Mouse (Mus musculus): ENCODE measurements at regions not wholly inside any gene's neighbourhood (a gene's known extent, or its start where the extent isn't known, plus 50 kb on each side); places are given as distances from the start of the nearest gene placed in this dataset.
A peak's percentile ranks its signal among the peaks of the same experiment; 100 is the strongest.

DNA sequence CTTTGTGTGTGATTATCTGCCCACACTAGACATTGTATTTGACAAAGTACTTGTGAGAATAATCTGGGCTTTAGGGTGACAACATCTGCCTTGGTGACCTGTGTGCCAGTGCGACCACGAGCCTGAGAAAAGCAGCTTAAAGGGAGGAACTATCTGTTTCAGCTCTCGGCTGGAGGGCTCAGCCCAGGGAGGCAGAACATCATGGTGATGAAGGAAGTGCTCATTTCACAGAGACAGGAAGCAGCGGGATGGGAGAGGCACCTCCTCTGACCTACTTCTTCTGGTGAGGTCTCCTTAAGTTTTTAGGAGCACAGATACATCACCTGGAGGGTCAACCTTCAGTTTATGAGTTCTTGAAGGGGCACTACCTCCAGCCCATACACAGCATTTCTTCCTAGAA is 89.8 kb downstream of the Kif26a start:
- H3K27ac ChIP-seq (replicated peaks; ENCODE audit: low read depth, low read length) = no peak overlapping the region
- 60% methylated on average over 4 of the region's 4 CpGs for WGBS
- DNase-seq (ENCODE audit: low spot score) = no peak
- no peaks in the 10 kb centered on the region for H3K36me3 ChIP-seq (ENCODE audit: control insufficient read depth, insufficient read depth, low read length)
- H3K4me3 ChIP-seq (ENCODE audit: low read depth, low read length) = no peak overlapping the region
- H3K4me1 ChIP-seq (ENCODE audit: control insufficient read depth, insufficient read depth, low read length) = peaks cover 24% of the 10 kb centered on the region; the same call in 1 of the 2 replicates
- H3K4me2 ChIP-seq (ENCODE audit: low read depth, low read length) = no peak overlapping the region
- no peak for ATAC-seq (ENCODE audit: low read depth)
- H3K9ac ChIP-seq (ENCODE audit: low read depth, low read length) = no peak overlapping the region
- H3K9me3 ChIP-seq (ENCODE audit: control insufficient read depth, low read length) = no peaks in the 10 kb centered on the region
- H3K27me3 ChIP-seq (replicated peaks; ENCODE audit: control insufficient read depth, insufficient read depth, low read length) = no peaks in the 10 kb centered on the region

DNA sequence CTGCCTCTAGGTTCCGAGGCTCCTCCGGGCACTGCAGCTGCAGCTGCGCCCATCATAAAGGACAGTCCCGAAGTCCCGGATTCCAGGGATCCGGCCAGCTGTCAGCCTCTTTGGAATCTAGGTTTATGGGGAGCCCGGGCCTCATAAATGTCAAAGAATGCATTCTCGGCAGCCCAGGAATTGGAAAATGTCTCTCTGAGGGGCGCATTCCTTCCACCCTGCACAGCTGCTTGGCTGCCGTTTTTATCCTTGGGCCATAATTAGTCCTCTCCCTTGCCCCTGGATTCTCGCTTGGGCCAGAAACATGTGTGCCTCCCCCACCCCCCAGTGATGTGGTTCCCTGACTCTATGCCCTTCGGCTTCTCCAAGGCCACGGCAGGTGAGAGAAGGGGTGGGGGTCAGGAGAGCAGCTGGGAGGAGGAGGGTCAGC is 91.1 kb downstream of the Kif26a start:
- WGBS = 18% methylated on average over 12 of the region's 13 CpGs
- peak; percentile 75 for ATAC-seq (ENCODE audit: low read depth)
- H3K4me2 ChIP-seq (ENCODE audit: low read depth, low read length) = peak overlapping the region; percentile 32
- no peaks in the 10 kb centered on the region for H3K36me3 ChIP-seq (ENCODE audit: control insufficient read depth, insufficient read depth, low read length)
- H3K27ac ChIP-seq (replicated peaks; ENCODE audit: low read depth, low read length) = peak overlapping the region; percentile 61
- H3K4me1 ChIP-seq (ENCODE audit: control insufficient read depth, insufficient read depth, low read length) = peaks cover 24% of the 10 kb centered on the region; the same call in 1 of the 2 replicates
- no peak overlapping the region for H3K4me3 ChIP-seq (ENCODE audit: low read depth, low read length)
- peak; percentile 83 for DNase-seq (ENCODE audit: low spot score)
- H3K9ac ChIP-seq (ENCODE audit: low read depth, low read length) = no peak overlapping the region
- no peaks in the 10 kb centered on the region for H3K9me3 ChIP-seq (ENCODE audit: control insufficient read depth, low read length)
- H3K27me3 ChIP-seq (replicated peaks; ENCODE audit: control insufficient read depth, insufficient read depth, low read length) = no peaks in the 10 kb centered on the region

DNA sequence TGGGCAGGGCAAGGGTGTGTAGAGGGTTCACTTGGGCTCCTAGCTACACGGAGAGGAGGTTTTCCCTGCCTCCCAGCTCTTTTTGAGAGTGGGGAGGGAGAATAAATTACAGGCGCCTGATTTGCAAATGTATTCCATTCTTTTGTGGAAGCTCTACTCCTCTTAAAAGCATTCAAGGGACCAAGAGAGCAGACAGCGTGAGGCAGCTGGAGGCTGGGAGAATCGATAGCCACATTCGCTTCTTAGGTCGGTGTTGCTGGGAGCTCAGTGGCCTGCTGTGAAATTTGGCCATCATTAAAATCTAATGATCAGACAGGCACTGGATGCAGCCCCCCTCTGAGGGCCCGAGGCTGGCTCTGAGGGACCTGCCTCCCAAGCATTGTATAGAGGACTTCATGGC is 92.8 kb downstream of the Kif26a start:
- Histone ChIP-seq H3K9ac (ENCODE audit: low read depth, low read length) (no peak overlapping the region), H3K27ac (replicated peaks; ENCODE audit: low read depth, low read length) (no peak overlapping the region), H3K4me2 (ENCODE audit: low read depth, low read length) (no peak overlapping the region), H3K36me3 (ENCODE audit: control insufficient read depth, insufficient read depth, low read length) (no peaks in the 10 kb centered on the region), H3K9me3 (ENCODE audit: control insufficient read depth, low read length) (no peaks in the 10 kb centered on the region), H3K4me1 (ENCODE audit: control insufficient read depth, insufficient read depth, low read length) (peaks cover 24% of the 10 kb centered on the region; the same call in 1 of the 2 replicates), H3K27me3 (replicated peaks; ENCODE audit: control insufficient read depth, insufficient read depth, low read length) (no peaks in the 10 kb centered on the region), H3K4me3 (ENCODE audit: low read depth, low read length) (no peak overlapping the region)
- 25% methylated on average over 7 of the region's 7 CpGs for WGBS
- ATAC-seq (ENCODE audit: low read depth) = no peak
- DNase-seq (ENCODE audit: low spot score) = no peak

DNA sequence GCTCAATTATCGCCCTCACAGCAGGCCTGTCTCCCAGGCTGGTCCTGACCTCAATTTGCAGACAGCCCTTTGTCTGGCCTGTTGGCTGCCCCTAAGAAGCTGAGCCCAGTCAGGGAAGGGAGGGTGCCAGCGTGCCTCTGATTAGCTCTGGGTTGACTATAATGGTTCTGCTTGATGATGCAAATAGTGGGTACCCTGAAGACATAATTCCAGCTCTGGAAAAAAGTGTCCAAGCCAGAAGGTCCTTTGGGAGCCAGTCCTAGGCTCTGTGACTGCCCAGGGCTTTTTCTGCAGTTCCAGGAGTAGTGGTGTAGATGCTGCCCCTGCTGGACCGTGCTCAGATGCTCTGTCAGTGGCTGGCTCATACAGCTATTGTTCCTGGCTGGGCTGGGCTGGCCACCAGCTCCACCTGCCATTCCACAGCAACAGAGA is 95.7 kb downstream of the Kif26a start:
- DNase-seq (ENCODE audit: low spot score) = no peak
- peaks cover 19% of the 10 kb centered on the region; the same call in 1 of the 2 replicates for H3K4me1 ChIP-seq (ENCODE audit: control insufficient read depth, insufficient read depth, low read length)
- H3K27me3 ChIP-seq (replicated peaks; ENCODE audit: control insufficient read depth, insufficient read depth, low read length) = no peaks in the 10 kb centered on the region
- no peak overlapping the region for H3K9ac ChIP-seq (ENCODE audit: low read depth, low read length)
- H3K4me2 ChIP-seq (ENCODE audit: low read depth, low read length) = no peak overlapping the region
- no peak overlapping the region for H3K4me3 ChIP-seq (ENCODE audit: low read depth, low read length)
- 17% methylated on average over 3 of the region's 3 CpGs for WGBS
- ATAC-seq (ENCODE audit: low read depth) = peak; percentile 68
- H3K27ac ChIP-seq (replicated peaks; ENCODE audit: low read depth, low read length) = no peak overlapping the region
- H3K36me3 ChIP-seq (ENCODE audit: control insufficient read depth, insufficient read depth, low read length) = no peaks in the 10 kb centered on the region
- no peaks in the 10 kb centered on the region for H3K9me3 ChIP-seq (ENCODE audit: control insufficient read depth, low read length)

DNA sequence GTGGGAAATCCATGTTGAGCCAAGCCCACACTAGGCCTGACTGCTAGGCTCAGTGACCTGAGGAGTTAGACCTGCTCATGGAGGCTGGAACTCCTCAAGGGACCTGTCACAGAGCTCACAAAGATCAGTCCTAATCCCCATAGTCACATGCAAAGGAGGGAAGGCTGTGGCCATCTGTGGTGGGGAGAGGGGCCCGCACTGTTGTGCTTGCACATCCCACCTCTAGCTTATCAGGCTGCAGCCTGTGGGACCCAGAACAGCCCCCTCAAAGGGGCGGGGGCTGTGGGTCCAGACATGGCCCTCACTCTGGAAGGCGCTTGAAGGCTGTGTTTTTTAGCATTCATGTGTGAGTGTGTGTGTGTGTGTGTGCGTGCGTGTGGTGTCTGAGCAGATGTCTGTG is 97.2 kb downstream of the Kif26a start:
- ATAC-seq (ENCODE audit: low read depth) (no peak), DNase-seq (ENCODE audit: low spot score) (no peak)
- no peak overlapping the region for H3K4me2 ChIP-seq (ENCODE audit: low read depth, low read length)
- H3K36me3 ChIP-seq (ENCODE audit: control insufficient read depth, insufficient read depth, low read length) = no peaks in the 10 kb centered on the region
- WGBS = 83% methylated on average over 5 of the region's 5 CpGs
- no peak overlapping the region for H3K4me3 ChIP-seq (ENCODE audit: low read depth, low read length)
- H3K4me1 ChIP-seq (ENCODE audit: control insufficient read depth, insufficient read depth, low read length) = peaks cover 10% of the 10 kb centered on the region; the same call in 1 of the 2 replicates
- H3K27ac ChIP-seq (replicated peaks; ENCODE audit: low read depth, low read length) = no peak overlapping the region
- no peak overlapping the region for H3K9ac ChIP-seq (ENCODE audit: low read depth, low read length)
- H3K9me3 ChIP-seq (ENCODE audit: control insufficient read depth, low read length) = no peaks in the 10 kb centered on the region
- peaks cover 3% of the 10 kb centered on the region; the same call in 1 of the 2 replicates for H3K27me3 ChIP-seq (replicated peaks; ENCODE audit: control insufficient read depth, insufficient read depth, low read length)

DNA sequence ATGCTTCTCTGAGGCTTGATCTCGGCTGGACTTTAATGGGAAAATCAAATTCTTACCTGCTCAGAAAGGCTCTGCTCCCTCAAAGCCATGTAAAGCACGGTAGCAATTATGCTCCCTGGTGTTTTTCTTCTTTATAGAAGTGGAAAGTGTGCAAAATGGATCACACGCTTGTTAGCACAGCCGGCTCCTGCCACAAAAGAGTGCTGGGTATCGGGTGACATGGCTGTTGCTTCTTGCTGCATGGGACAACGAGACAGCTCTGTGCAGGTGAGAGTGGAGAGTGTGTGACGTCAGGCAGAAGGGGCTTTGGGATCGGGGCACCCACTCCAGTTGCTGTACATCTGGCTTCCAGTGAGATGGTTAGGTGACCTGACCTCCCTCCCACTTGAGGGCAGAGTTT is 104.9 kb downstream of the Kif26a start:
- H3K36me3 ChIP-seq (ENCODE audit: control insufficient read depth, insufficient read depth, low read length) = no peaks in the 10 kb centered on the region
- H3K27ac ChIP-seq (replicated peaks; ENCODE audit: low read depth, low read length) = no peak overlapping the region
- no peak overlapping the region for H3K4me3 ChIP-seq (ENCODE audit: low read depth, low read length)
- peaks cover 3% of the 10 kb centered on the region; the same call in 1 of the 2 replicates for H3K27me3 ChIP-seq (replicated peaks; ENCODE audit: control insufficient read depth, insufficient read depth, low read length)
- WGBS = 24% methylated on average over 8 of the region's 8 CpGs
- H3K9me3 ChIP-seq (ENCODE audit: control insufficient read depth, low read length) = peaks cover 8% of the 10 kb centered on the region; the same call in 1 of the 2 replicates
- H3K9ac ChIP-seq (ENCODE audit: low read depth, low read length) = no peak overlapping the region
- H3K4me2 ChIP-seq (ENCODE audit: low read depth, low read length) = no peak overlapping the region
- H3K4me1 ChIP-seq (ENCODE audit: control insufficient read depth, insufficient read depth, low read length) = peaks cover 10% of the 10 kb centered on the region; the same call in 1 of the 2 replicates
- peak; percentile 55 for DNase-seq (ENCODE audit: low spot score)
- peak; percentile 75; the same call in 1 of the 2 replicates for ATAC-seq (ENCODE audit: low read depth)

DNA sequence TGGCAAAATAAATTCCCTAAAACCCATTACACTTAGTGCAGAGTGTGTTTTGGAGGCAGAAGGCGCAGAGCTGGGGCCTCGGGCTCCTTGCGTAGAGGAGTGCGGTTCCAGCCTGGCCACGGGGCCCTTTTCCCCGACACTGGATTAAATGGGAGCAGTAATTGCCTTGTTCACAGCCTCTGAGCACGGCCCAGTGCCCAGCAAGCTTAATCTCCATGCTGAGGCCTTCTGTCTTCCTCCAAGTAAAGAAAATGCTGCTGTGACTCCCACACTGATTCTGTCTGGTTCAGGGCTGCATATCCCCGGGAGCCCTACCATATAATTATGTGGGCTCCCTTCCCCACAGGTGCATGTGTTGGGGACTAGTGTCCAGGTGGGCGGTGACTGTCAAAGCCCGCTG is 107.5 kb downstream of the Kif26a start:
- Histone ChIP-seq H3K36me3 (ENCODE audit: control insufficient read depth, insufficient read depth, low read length) (no peaks in the 10 kb centered on the region), H3K4me2 (ENCODE audit: low read depth, low read length) (no peak overlapping the region), H3K27ac (replicated peaks; ENCODE audit: low read depth, low read length) (no peak overlapping the region), H3K4me1 (ENCODE audit: control insufficient read depth, insufficient read depth, low read length) (peaks cover 10% of the 10 kb centered on the region; the same call in 1 of the 2 replicates), H3K4me3 (ENCODE audit: low read depth, low read length) (no peak overlapping the region), H3K27me3 (replicated peaks; ENCODE audit: control insufficient read depth, insufficient read depth, low read length) (no peaks in the 10 kb centered on the region), H3K9ac (ENCODE audit: low read depth, low read length) (no peak overlapping the region), H3K9me3 (ENCODE audit: control insufficient read depth, low read length) (peaks cover 8% of the 10 kb centered on the region; the same call in 1 of the 2 replicates)
- 71% methylated on average over 10 of the region's 10 CpGs for WGBS
- no peak for DNase-seq (ENCODE audit: low spot score)
- ATAC-seq (ENCODE audit: low read depth) = peak; percentile 50; the same call in 1 of the 2 replicates

DNA sequence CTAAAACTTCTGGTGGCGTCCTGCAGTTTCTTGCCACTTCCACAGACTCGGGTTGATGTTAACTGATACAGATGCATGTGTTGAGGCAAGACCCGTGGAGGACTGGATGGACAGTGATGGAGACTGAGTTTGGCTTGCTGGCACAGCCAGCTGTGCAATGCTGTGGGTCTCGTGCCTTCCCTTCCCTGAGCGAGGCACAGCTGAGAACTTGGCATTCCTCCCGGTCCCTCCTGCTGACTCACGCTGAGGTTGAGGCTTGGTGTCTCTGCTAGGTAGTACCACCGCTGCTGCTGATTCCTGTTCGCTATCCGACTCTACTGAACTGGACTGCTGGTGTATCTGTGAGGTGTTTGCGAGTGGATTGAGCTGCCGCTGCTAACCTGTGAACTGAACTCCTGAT is 109.2 kb downstream of the Kif26a start:
- Histone ChIP-seq H3K27me3 (replicated peaks; ENCODE audit: control insufficient read depth, insufficient read depth, low read length) (no peaks in the 10 kb centered on the region), H3K4me3 (ENCODE audit: low read depth, low read length) (no peak overlapping the region), H3K4me2 (ENCODE audit: low read depth, low read length) (no peak overlapping the region), H3K27ac (replicated peaks; ENCODE audit: low read depth, low read length) (no peak overlapping the region), H3K9ac (ENCODE audit: low read depth, low read length) (no peak overlapping the region), H3K36me3 (ENCODE audit: control insufficient read depth, insufficient read depth, low read length) (no peaks in the 10 kb centered on the region), H3K4me1 (ENCODE audit: control insufficient read depth, insufficient read depth, low read length) (peaks cover 6% of the 10 kb centered on the region; the same call in 1 of the 2 replicates), H3K9me3 (ENCODE audit: control insufficient read depth, low read length) (peaks cover 8% of the 10 kb centered on the region; the same call in 1 of the 2 replicates)
- 85% methylated on average over 12 of the region's 12 CpGs for WGBS
- DNase-seq (ENCODE audit: low spot score) = no peak
- no peak for ATAC-seq (ENCODE audit: low read depth)

DNA sequence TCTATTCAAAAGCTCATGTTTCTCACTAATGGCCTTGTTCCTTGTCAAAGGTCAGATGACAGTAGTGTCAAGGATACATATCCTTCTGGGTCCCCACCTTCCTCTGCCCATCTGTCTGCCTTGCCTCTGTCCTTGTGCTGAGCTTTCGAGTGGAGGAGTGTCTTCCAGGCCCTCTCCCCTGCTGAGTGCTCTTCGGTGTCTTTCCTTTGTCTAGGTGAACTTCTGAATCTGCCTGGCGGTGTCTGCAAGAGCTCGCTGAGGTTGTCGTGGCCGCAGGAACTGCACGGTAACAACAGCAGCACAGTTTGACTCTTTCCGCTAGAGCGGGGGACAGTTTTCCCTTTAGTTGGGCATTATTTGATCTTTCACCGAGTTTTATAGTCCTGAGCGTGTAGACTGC is 111.7 kb downstream of the Kif26a start:
- Histone ChIP-seq H3K27me3 (replicated peaks; ENCODE audit: control insufficient read depth, insufficient read depth, low read length) (no peaks in the 10 kb centered on the region), H3K4me1 (ENCODE audit: control insufficient read depth, insufficient read depth, low read length) (no peaks in the 10 kb centered on the region), H3K9ac (ENCODE audit: low read depth, low read length) (no peak overlapping the region), H3K4me2 (ENCODE audit: low read depth, low read length) (no peak overlapping the region), H3K4me3 (ENCODE audit: low read depth, low read length) (no peak overlapping the region), H3K9me3 (ENCODE audit: control insufficient read depth, low read length) (peaks cover 8% of the 10 kb centered on the region; the same call in 1 of the 2 replicates), H3K27ac (replicated peaks; ENCODE audit: low read depth, low read length) (no peak overlapping the region), H3K36me3 (ENCODE audit: control insufficient read depth, insufficient read depth, low read length) (no peaks in the 10 kb centered on the region)
- 43% methylated on average over 11 of the region's 11 CpGs for WGBS
- ATAC-seq (ENCODE audit: low read depth) = no peak
- DNase-seq (ENCODE audit: low spot score) = no peak

All from embryonic facial prominence, embryonic 14.5 days (tissue).